Mouse (Mus musculus) cerebellum, adult 9-10 months (tissue): Measurements from ENCODE around the gene Zbtb25.

Experiments
- DNase-seq: peaks from one replicate; pipeline ENCODE4 v3.0.0; 2022

Gene Zbtb25

DNA sequence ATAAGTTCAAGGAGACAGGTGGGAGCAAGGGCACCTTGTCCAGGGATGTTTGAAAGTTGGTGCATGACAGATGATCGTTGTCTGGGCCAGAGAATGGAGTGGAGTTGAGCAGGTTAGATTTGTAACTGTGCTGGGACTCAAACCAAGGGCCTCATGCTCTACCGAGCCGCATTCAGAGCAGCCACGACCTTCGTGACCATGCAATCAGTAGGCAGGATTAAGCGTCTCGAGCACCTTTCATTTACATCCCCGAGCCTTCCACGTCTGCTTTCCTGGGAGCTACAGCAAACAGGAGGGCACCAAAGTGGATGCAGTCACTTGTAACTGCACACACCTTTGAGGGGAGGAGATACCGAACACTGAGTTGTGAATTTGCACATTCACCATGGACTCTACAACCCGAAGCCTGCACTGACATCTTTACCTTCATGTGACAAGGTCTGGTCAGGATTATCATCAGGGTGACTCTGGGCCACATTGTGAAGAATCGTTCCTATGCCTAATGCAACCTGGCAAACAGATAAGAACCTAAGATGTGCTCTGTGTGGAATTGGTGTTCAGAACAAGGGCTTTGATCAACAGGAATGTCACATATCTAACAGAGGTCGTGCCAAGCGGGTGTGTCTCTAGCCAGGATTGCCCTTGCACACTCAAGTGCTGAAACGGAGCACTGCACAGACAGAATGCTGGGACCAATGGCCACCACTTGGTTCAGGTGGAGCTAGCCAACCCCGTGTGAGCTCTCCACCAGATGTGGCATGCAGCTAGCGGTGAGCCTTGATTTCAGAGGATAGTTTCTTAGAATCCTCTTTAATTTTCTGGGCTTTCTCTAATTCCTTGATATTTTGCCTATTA, 33.1 kb downstream of the Zbtb25 start:
- no peak for DNase-seq

DNA sequence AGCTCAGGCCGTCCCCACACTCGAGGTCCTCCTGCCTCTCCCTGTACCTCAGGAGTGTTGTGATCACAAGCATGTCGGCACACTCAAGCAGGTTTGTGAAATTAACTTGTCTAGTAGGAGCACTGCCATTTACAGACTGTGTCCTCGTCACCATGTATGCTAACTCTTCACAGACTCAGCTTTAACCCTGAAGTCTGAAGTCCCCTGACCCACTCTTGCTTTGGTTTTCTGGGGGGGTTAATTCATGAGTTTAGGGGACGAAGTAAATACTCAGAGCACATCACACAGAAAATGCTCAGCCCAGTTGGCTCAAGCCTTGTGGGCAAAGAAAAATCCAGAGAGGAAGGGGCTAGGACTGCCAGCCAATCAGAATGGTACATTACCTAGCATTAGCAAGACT, 33.8 kb downstream of the Zbtb25 start:
- no peak for DNase-seq

DNA sequence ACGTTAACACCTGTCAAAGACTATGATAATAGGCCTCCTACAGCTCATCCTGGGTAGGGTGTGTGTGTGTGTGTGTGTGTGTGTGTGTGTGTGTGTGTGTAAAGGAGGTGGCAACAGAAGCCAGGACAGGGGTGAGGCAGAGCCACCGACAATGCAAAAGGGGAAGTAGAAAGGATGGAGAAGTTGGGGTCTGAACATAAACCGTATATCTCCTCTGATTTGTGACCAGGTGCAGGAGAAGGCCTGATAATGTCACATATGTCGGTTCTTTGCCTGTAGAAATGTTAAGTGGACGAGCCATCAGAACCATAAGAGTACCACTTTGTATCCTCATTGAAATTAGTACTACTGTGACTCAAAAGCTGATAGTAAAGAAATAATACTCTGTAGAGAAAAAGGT, 35.7 kb downstream of the Zbtb25 start:
- DNase-seq, result no peak

DNA sequence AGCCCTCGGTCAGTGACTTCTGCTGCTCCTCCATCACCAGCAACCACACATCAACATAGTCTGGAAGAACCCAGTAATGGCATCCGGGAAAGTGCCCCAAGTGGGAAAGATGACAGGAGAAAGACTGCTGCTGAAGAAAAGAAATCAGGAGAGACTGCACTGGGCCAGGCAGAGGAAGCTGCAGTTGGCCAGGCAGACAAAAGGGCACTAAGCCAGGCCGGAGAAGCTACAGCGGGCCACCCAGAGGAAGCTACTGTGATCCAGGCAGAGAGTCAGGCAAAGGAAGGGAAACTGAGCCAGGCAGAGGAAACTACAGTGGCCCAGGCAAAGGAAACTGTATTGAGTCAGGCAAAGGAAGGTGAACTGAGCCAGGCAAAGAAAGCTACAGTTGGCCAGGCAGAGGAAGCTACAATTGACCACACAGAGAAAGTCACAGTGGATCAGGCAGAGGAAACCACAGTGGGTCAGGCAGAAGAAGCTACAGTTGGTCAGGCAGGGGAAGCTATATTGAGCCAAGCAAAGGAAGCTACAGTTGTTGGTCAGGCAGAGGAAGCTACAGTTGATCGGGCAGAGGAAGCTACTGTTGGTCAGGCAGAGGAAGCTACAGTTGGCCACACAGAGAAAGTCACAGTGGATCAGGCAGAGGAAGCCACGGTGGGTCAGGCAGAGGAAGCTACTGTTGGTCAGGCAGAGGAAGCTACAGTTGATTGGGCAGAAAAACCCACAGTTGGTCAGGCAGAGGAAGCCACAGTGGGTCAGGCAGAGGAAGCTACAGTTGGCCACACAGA, 40.6 kb downstream of the Zbtb25 start:
- no peak for DNase-seq

DNA sequence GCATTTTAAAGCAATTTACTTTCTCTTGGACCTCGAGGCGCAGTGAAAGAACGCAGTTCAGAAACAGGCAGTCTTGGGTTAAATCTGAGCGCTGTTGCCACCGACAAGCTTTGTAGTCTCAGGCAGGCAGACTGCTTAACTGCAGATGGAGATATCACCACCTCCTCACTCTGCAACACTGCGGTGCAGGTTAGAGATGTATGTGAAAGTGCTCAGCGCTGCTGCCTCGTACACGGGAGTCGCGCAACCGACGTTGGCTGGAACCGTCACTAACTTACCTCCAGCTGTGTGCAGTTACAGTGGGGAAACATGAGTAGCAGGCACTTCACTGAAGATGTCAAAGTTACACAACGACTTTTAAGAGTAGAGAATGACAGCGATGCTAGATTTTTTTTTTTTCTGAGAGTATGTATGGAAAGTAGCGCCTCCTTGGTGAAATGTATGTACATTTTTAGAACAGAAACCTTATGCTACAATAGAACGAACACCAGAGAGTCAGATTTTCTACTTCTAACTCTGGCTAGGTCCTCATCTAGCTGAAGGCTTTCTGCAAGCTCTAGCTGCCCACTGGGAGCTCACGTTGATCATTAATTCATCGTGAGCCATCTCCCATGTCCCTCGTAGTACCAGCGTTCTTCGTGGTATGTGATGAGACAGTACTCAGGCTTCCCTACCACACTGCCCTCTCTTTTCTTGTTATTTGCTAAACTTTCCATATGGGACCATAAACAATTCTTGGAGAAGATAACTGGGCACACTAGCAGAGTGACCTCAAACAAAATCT, 42.8 kb downstream of the Zbtb25 start:
- DNase-seq, result no peak

DNA sequence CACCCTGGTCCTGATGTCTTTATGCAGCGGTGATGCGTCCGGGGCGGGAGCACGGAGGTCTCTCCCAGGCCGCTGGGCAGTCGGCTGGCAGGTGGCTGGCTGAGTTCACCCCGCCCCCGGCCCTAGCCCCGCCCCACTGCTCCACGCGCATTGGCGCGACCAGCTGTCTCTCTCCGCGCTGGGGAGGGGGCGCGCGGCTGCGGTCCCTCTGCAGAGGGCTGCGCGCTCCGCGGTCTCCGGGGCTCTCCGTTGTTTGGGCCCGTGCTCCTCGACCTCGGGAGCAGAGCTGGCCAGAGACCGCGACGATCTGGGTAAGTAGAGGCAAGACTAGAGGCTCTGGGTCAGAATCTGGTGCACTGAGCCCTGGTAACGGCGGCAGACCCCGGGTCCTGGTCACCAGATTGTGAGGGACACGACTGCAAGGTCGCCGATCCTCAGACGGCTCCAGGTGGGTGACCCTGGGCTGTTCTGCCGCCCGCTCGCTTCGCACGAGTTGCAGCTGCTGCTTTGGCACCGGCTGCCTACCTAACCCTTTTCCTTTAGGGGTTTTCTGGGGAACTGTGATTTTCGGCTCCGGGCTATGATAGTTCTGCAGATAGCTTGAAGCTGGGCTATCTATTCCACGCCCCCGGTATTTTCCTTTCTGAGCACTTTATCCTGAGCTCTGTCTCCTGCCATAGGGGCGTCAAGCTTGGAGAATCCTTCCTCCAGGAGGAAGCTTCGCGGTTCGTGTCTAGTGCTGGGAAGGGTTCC, 44.5 kb downstream of the Zbtb25 start, which contains the start of gene Akap5:
TSS of gene Akap5 (plus strand) at position 213 of the 753 bp plus-strand sequence.
- DNase-seq, result no peak

DNA sequence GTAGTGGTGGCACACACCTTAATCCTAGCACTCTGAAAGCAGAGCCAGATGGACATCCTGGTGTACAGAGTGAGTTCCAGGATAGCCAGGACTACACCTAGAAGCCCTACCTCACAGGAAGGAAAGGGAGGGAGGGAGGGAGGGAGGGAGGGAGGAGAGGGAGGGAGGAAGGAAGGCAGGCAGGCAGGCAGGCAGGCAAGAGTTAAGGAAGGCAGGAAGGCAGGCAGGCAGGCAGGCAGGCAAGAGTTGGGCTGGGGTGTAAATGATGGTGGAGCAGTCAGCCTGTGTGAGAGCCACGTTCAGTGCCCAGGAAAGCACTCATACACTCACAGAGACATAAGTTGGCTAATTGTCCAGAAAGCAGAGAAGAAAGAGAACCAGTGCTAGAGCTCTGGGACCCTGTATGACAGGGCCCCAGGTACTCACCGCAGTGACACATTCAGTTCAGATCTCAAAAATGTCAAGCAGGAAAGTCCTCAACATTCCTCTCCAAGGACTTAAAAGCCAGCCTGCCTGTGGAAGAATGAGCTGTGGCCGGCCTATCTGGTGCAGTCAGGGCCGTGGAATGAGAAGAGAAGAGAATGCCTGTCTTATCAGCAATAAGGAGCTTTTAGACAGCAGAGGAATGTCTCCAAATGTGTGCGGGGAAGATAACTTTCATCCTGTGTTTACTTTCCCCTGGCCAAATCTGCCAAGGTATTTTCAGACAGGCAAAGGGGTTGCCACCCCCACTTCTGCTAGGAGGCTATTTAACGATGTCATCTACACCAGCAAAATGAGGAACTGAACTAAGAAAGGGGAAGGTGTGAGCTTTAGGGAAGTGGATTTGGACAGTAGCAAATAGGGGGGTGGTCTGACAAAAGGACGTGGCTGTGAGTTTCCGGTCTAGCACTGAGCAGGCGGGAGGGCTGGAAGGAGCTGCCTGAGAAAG, 50.9 kb downstream of the Zbtb25 start:
- DNase-seq, result no peak

DNA sequence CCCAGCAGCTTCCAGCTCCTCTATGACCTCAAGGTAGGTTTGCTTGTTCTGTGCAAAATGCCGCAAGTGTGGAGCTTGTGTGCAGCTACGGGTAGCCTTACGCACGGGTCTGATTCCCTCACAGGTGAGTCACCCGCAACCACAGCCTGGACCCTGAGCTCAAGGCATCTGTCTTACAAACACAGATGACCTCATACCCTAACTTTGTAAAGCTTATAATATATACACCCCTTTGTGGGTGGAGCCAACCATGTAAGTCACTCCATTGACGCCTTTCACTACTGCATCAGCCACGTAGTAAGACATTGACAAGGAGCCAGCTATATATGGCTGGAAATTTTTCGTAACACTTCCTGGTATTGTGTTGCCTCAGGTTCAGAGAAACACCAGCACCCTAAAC, 57.5 kb downstream of the Zbtb25 start:
- no peak for DNase-seq

DNA sequence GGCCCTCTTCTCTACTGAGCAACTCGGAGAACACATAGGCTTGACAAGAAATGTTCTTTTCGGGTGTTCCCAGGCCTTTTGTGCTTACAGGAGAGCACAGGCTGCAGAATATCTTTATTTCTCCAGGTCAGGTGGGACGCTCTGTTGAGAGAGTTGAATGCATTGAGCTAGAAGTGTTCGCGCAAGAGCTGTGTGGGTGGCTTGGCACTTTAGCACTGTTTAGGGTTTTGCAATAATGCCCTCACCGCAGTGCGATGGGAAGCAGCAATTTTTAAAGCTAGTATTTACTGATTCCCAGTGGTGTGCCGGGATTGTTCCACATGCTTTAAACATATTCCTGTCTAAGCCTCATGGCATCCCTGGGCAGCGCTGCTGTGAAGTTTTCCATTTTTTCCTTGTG, 58.2 kb downstream of the Zbtb25 start:
- DNase-seq, result no peak

DNA sequence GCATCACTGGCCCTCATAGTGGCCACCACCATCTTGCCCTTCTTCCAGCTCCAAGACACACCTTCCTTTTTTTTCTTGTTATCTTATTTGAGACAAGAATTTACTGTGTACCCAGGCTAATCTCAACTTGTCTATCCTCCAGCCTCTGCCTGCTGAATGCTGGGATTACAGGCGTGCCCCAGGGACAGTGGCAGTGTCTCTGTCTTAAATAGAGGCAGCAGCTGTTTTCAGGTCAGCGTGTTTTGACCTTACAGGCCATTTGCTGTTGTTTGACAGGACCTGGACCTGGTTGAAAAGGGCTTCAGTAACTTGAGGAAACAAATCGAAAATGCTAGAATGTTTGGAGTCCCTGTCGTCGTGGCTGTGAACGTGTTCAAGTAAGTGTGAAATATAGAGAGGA, 58.8 kb downstream of the Zbtb25 start:
- DNase-seq, result no peak

DNA sequence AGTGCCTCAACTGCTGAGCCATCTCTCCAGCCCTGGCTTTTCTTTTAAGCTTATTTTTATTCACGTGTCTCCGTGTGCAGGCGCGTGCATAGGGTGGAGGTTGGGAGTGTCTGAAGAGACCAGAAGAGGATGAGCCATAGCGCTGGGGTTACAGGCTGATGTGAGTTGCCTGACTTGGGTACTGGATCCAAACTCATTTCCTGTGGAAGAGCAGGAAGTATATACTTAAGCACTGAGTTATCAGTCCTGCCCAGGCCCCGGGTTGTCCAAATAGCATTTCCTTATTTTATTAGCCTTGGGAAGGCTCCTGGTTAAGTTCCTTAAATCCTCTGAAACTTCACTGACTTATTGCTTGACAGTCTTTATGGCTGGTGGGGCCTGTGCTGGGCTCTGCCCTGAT, 59.4 kb downstream of the Zbtb25 start:
- no peak for DNase-seq

DNA sequence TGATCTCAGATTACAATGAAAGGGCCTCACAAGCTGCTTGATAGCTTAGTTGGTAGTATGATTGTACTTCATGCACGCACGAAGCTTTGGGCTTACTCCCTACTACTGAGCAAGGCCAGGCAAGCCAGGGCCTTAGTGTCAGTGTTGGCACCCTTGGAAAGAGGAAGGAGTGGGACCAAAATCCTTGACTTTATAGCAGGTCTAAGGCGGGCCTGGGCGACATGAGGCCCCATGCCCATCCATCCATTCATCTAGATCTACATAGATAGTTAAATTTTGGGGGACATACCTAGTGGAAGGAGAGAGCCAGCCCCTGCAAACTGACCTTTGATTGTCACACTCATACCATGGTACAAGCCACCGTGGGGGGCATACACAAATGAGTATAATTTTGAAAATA, 61.0 kb downstream of the Zbtb25 start:
- DNase-seq, result no peak

DNA sequence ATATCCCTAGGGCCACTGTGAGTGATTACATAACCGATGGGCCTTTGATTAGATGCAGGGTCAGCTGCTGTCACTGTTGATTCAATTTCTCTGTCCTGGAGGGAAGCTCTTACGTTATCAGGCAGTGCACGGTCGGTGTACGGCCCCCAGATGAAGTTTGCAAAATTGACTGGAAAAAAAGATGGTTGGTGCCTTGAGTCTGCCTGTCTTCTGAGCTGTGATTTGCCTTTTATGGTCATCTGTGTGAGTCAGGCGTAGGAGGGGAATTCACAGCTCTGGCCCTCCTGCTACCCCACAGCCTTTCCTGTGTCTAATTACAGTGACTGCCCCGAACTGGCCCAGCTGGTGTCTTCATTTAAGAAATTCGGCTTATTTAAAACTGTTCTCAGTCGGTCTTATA, 61.4 kb downstream of the Zbtb25 start:
- DNase-seq, result no peak

DNA sequence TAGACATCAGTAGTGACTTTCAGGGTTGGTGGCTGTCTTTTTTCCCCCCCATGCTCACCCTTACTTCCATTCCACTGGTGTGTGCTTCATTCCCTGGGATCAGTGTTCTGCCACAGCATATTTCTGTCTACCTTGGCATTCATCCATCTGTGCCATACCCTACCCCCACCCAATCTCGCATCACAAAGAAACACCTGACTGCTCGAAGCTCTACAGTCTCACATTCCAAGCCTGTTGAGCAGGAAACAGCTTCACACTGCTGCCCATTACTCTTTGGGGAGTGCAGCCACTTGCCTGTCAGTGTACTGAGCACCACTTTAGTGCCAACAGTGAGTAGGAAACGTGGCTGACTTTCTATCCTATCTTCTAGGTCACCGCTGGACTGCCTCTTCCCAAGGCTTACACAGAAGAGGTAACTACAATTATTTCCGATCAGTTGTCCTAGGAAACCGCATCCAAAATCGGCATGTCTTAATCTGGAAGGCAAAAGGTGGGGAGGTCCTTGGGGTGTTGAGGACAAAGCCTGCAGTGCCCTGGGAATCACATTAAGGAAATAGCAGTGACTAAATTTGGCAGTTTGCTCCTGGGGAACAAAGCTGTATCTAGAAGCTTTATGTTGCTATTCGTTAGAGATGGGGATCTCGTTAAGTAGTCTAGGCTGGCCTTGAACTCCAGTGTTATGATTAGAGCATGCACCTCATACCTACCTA, 62.4 kb downstream of the Zbtb25 start:
- DNase-seq, result no peak

DNA sequence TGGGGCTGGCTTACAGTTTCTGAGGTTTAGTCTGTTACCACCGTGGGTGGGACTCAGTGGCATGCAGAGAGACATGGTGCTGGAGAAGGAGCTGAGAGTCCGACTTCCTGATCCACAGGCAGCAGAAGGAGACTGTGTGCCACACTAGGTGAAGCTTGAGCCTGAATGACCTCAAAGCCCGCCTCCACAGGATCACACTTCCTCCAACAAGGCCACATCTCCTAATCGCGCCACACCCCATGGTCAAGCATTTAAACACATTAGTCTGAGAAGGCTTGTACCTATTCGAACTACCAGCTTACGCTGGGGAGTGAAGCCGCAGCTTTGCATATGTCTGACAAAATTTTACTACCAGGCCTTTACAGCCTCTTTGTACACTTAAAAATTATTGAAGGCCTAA, 64.3 kb downstream of the Zbtb25 start:
- DNase-seq, result no peak

DNA sequence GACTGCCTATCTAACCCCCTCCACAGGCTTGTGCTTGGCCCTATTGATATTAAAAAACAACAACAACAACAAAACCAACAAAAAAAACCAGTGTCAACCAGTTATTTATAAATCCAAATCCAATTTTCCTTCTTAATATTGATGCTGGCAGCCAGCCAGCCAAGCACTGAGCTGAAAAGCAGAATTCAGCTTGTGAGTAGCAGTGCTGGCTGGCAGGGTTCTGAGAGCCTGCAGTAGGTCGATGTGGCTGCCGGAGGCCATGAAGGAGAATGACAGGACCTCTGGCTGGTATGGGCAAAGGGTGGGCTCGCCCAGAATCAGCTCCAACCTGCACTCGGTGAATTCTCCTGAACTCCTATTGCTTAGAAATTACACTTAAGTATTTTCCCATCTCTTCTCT, 65.2 kb downstream of the Zbtb25 start:
- DNase-seq, result peak; percentile 67

DNA sequence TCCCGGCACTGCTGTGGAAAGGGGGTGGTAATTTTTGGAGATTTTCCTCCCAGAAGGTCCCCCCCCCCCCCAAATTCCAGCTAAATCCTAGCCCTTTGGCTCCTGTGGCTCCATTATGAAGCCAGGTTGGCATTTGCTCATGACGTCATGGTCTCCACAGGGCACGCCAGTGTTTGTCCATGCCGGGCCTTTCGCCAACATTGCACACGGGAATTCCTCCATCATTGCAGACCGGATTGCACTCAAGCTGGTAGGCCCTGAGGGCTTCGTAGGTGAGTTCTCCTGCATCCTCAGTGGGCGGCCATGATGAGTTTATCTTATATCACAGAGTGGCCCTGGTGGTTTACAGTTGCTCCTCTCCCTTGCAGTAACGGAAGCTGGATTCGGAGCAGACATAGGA, 65.9 kb downstream of the Zbtb25 start:
- DNase-seq, result peak; percentile 83

DNA sequence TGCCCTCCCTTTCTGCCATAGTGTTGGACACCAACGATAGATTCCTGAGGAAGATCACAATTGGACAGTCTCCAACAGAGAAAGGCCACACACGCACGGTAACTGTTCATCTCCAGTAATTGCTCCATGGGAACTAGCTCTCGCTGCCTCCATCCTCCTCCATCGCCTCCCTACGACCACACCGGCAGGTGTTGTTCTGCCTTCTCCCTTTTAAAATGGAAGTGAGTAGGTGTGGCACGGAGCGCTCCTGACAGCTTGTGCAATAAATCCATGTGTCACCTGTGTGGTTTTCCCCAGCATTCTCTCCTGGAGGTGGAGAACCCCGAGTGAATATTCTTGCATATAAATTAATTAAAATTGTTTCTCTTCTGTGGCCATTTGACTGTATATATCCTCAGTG, 69.0 kb downstream of the Zbtb25 start:
- DNase-seq, result no peak

DNA sequence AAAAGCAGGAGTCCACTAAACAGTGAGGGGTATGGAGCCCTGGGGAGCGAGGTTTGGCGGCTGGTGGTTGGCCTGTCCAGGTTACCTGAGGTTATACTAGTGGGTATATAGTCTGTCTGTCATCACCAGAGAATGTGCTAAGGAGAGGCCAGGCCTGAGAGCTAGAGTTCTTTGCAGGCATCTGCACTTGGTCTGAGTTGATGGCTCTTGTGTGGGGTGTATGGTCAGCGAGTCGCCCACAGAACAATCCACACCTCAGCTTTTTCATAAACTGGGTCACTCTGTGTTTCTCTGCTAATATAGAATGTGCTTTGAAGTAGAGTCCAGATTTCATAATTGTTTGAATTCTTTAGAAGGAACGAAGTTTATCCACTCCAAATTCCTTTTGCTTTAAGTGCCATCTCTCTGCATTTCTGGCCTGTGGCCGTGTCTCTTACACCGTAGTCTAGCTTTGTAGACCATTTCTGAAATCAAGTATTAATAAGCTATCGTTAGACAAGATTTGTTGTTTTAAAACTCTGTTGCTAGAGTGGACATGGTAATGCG, 70.0 kb downstream of the Zbtb25 start:
- DNase-seq, result no peak

DNA sequence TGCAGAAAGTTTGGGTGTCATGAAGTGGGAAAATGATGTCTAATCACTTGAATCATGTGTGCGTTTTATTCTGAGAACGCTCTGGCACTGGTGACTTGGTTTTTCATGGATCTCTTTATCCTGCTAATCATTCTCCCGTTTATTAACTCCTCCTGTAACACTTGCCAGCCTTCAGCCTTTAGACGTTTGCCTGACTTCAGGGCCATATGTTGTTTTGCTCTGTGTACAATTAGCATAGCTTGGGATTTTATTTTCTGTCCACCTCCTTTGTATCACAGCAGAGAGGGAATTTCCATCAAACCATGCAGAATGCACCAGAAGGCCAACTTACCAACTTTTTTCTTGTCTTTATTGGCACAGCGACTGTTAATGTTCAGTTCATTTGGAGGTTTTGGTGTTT, 71.6 kb downstream of the Zbtb25 start:
- no peak for DNase-seq
